Mouse (Mus musculus): ENCODE data around the gene Itgal. TPM values are rescaled to one million over a fixed set of nuclear protein-coding genes. Genes with fewer than 3 reads are reported as not detected.

The Itgal gene
- polyA plus RNA-seq (2017; shearing (Covaris generic)), result 462 TPM

GRCm38 (mm10) chr7:127296098-127296497, at the start of gene Itgal:
Gene Itgal (plus strand): TSS chr7:127296260.

DNA sequence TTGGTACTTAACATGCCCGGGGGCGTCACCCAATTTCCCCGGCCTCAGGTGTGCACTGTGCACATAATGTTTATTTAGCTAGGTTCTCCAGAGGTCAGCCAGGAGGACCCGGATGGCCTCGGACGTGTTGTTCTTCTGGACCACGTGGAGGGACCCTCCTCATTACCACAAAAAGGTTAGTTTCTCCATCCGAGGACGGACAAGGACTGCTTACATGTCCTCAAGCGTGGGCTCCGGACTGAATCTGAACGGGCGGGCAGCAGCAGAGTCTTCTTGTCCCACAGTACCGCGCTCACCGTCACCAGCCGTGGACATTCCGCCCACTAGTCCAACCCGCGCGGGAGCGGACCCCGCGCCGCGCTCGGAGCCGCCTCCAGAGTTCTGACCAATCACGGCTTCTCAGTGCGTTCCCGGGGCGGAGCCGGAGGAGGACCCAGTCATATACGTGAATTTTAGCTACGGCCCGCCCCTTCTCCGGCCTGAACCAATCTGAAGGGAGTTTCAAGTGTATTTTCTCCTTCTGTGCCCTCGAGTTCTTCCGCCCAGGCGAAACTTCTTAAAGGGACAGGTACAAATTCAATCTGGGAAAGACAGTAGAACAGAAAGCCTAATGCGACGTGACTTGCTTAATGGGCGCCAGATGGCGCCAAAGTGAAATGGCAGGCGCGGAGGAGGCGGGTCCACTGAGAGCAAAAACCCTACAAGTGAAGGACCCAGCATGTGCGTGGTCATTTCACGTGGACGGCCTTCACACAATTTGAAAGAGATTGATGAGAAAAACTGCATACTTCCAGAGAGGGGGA, 35.5 kb upstream of the Itgal start, which contains the start of gene Dctpp1:
Dctpp1 (minus strand) TSS at position 401 of the 803 bp plus-strand sequence.

DNA sequence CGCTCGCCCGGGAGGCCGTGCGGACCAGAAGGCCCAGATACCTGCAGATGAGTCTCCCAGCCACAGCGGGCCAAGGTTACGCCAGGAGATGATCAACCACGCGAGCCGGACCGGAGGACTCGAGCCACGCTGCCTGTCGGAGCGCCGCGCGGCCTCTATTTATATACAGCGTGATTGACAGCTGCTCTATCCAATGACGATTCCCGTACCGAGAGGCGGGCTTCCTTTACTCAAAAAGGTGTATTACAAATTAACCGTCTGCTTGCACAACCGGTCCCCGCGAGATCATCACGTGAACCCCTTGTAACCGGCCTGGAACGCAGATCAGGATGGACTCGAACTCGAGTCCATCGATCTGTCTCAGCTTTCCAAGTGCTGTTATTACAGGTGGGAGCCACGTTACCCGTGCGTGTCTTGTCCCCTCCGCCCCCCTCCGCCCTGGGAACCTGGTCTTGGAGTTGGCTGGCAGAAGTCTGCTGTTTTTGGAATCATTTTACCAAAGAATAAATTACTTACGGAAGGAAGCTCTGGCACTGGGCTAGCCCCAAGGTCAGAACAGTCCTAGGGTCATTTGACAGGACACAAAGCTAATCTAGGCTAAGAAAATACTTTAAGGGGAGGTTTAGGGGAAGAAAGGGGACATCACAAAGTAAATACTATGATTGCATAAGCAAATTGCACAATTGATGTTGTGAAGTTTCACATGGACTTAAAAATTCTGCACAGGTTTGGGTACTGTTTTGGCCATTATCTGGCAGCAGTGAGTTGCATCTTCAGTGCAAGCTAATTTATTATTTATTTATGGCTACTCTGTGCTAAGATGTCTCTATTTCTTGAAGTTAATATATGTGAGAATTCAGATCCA, 21.9 kb upstream of the Itgal start, which contains the start of gene Sephs2:
Sephs2 (minus strand) TSS at position 131 of the 865 bp plus-strand sequence.

GRCm38 (mm10) chr7:127345512-127346325, 49.7 kb downstream of the Itgal start, which contains the start of gene Zfp768:
Gene Zfp768 (minus strand): TSS chr7:127345589.

GRCm38 (mm10) chr7:127375271-127376245, 79.5 kb downstream of the Itgal start, which contains the start of gene Zfp747:
Gene Zfp747 (minus strand): TSS chr7:127376050.

Other genes with a start within 250 kb of the Itgal start
- not detected for gene Zg16, start 208.9 kb upstream of the Itgal start, polyA plus RNA-seq (2017; shearing (Covaris generic))
- gene AI467606, start 204.9 kb upstream of the Itgal start, polyA plus RNA-seq (2017; shearing (Covaris generic)), result 449 TPM
- 19.6 TPM for gene Qprt, start 174.0 kb upstream of the Itgal start, polyA plus RNA-seq (2017; shearing (Covaris generic))
- 78.6 TPM for gene Spn, start 158.4 kb upstream of the Itgal start, polyA plus RNA-seq (2017; shearing (Covaris generic))
- 89.7 TPM for gene Cd2bp2, start 100.2 kb upstream of the Itgal start, polyA plus RNA-seq (2017; shearing (Covaris generic))
- gene Tbc1d10b, start 87.8 kb upstream of the Itgal start, polyA plus RNA-seq (2017; shearing (Covaris generic)), result 11.7 TPM
- 18.9 TPM for gene Mylpf, start 87.4 kb upstream of the Itgal start, polyA plus RNA-seq (2017; shearing (Covaris generic))
- 26.7 TPM for gene Zfp553, start 63.2 kb upstream of the Itgal start, polyA plus RNA-seq (2017; shearing (Covaris generic))
- gene Sept1, start 63.1 kb upstream of the Itgal start, polyA plus RNA-seq (2017; shearing (Covaris generic)), result 480 TPM
- gene Zfp771, start 52.0 kb upstream of the Itgal start, polyA plus RNA-seq (2017; shearing (Covaris generic)), result 1.8 TPM
- gene Dctpp1, start 35.6 kb upstream of the Itgal start, polyA plus RNA-seq (2017; shearing (Covaris generic)), result 36.1 TPM
- 31.6 TPM for gene Sephs2, start 22.2 kb upstream of the Itgal start, polyA plus RNA-seq (2017; shearing (Covaris generic))
- gene Zfp768, start 49.3 kb downstream of the Itgal start, polyA plus RNA-seq (2017; shearing (Covaris generic)), result 0.49 TPM
- gene Zfp747, start 79.8 kb downstream of the Itgal start, polyA plus RNA-seq (2017; shearing (Covaris generic)), result 20.8 TPM
- gene 9130019O22Rik, start 90.9 kb downstream of the Itgal start, polyA plus RNA-seq (2017; shearing (Covaris generic)), result 9.6 TPM
- gene E430018J23Rik, start 97.4 kb downstream of the Itgal start, polyA plus RNA-seq (2017; shearing (Covaris generic)), result 7.4 TPM
- 15.9 TPM for gene Zfp764, start 110.6 kb downstream of the Itgal start, polyA plus RNA-seq (2017; shearing (Covaris generic))
- gene Zfp688, start 125.8 kb downstream of the Itgal start, polyA plus RNA-seq (2017; shearing (Covaris generic)), result 52.8 TPM
- gene Zfp689, start 152.9 kb downstream of the Itgal start, polyA plus RNA-seq (2017; shearing (Covaris generic)), result 10.1 TPM
- gene Prr14, start 163.4 kb downstream of the Itgal start, polyA plus RNA-seq (2017; shearing (Covaris generic)), result 156 TPM
- gene Fbrs, start 182.9 kb downstream of the Itgal start, polyA plus RNA-seq (2017; shearing (Covaris generic)), result 9.0 TPM
- 85.5 TPM for gene Srcap, start 215.7 kb downstream of the Itgal start, polyA plus RNA-seq (2017; shearing (Covaris generic))
- gene Gm42715, start 223.3 kb downstream of the Itgal start, polyA plus RNA-seq (2017; shearing (Covaris generic)), result 9.0 TPM